Mouse (Mus musculus): ENCODE data around the gene Frrs1l. TPM values are rescaled to one million over a fixed set of nuclear protein-coding genes. Genes with fewer than 3 reads are reported as not detected.

Frrs1l gene
- total RNA-seq, 1 experiment from 2014 or later, result not detected

DNA sequence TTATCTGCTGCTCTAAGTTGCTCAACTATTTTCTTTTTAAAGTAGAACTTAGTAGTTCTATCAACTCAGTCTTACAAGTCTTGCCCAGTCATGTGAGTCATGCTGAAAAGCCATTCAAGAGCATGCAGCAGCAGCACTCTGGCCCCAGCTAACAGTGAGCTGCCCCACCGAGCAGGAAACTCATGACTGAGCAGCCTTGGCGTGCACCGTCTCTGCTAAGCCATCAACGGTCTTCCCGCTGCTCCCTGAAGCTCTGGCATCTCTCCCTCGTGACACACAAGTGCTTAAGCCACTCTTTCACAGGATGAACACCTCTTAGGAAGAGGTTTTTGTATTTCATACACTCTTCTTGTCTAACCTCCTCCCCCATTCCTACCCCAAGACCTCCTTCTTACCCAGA lies 53.1 kb downstream of the Frrs1l start:
- peak in 1 of 2 experiments; percentile 68; a peak in 2 of 4 replicates for ATAC-seq (replicated peaks in 1 of 2; ENCODE audit: insufficient read depth in 1 of 2, low FRiP score in 2 of 2, low TSS enrichment in 1 of 2, low read depth in 1 of 2, poor library complexity in 2 of 2, severe bottlenecking in 2 of 2)

DNA sequence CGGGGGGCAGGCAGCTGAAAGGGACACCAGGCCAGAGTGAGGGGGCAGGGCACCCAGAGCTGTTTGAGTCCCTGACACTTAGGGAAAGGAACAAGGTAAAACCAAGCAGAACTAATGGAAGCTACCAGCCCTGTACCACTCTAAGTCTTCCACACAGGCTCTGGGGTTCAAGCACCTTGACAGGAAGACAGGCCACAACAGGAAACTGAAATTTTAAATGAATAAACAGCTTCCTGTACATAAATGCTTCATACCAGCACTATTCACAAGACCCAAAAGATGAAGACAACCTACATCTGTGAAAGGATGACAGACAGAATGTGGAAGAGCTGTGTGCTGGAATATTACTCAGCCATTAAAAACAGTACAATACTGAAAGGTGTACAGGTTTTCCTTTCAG lies 54.9 kb downstream of the Frrs1l start:
- ATAC-seq (replicated peaks in 1 of 2; ENCODE audit: insufficient read depth in 1 of 2, low FRiP score in 2 of 2, low TSS enrichment in 1 of 2, low read depth in 1 of 2, poor library complexity in 2 of 2, severe bottlenecking in 2 of 2), result no peak

DNA sequence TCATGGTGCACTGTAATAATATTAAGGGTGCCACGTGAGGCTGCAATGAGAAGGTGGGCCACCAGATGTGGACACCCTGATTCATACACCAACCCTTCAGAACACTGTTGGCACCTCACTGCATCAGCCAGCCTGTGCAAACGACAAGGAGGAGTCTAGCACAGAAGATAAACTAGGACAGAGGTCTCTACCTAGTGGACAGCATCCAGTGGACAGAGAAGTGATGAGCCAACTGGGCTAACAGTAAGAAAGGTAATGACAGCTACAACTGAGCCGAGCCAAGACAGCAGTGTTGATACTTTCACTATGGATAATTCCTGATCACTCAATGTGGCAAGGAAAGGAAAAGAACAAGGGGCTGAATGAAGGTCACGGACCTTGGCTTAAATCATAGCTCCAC lies 57.0 kb downstream of the Frrs1l start:
- no peak for ATAC-seq (replicated peaks in 1 of 2; ENCODE audit: insufficient read depth in 1 of 2, low FRiP score in 2 of 2, low TSS enrichment in 1 of 2, low read depth in 1 of 2, poor library complexity in 2 of 2, severe bottlenecking in 2 of 2)

DNA sequence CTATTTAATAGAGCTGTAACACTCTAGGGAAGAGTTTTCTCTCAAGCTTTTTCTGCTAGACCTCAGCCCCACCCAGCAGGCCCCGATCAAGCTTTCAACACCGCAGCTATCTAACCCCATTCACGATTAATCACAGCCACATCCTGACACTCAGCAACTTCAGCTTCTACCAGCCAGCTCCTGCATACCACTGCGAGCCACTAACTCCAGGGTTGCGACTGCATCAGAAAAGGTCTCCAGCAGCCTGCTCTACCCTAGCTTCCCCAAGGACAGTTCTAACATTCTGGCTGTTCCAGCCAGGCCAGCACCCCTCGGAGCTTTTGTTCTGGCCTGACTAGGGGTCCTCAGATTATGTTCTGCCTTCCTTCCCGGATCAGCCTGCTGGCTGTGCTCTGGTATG lies 58.1 kb downstream of the Frrs1l start:
- no peak for ATAC-seq (replicated peaks in 1 of 2; ENCODE audit: insufficient read depth in 1 of 2, low FRiP score in 2 of 2, low TSS enrichment in 1 of 2, low read depth in 1 of 2, poor library complexity in 2 of 2, severe bottlenecking in 2 of 2)

DNA sequence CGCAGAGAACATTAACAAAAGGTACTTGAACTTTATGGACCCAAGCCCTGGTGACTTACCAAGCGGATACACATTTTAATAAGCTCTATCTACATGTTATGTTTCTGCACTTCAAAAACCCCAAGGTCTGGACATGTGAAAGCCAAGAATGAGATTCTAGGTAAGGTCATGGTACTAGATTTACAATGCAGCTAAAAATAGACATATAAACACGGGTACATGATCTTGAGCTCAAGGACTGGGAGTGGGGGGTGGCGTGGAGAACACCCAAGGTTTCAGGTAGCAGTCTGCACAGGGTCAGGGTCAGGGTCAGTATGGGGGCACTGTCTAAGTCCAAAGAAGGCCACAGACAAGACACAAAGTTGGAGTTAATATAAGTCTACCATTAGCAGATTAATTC lies 59.9 kb downstream of the Frrs1l start:
- ATAC-seq (replicated peaks in 1 of 2; ENCODE audit: insufficient read depth in 1 of 2, low FRiP score in 2 of 2, low TSS enrichment in 1 of 2, low read depth in 1 of 2, poor library complexity in 2 of 2, severe bottlenecking in 2 of 2), result no peak

DNA sequence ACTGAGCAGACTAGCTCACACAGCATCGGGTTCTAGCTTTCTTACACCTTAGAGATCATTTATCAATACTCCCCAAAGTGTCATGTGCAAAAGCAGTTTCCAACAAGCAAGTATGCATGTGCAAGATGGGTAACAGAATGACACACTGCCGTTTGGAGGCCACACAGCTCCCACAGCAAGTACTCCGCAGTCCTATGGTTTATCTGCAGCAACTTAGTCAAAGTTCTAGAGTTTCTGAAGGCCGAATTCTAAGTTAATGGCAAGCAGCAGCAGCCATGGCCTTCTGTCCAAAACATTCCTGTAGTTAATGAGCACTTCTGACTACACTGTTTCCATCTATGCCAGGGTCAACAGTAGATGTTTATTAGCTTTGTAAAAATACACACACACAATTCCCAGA lies 63.2 kb downstream of the Frrs1l start:
- ATAC-seq (replicated peaks in 1 of 2; ENCODE audit: insufficient read depth in 1 of 2, low FRiP score in 2 of 2, low TSS enrichment in 1 of 2, low read depth in 1 of 2, poor library complexity in 2 of 2, severe bottlenecking in 2 of 2), result no peak

DNA sequence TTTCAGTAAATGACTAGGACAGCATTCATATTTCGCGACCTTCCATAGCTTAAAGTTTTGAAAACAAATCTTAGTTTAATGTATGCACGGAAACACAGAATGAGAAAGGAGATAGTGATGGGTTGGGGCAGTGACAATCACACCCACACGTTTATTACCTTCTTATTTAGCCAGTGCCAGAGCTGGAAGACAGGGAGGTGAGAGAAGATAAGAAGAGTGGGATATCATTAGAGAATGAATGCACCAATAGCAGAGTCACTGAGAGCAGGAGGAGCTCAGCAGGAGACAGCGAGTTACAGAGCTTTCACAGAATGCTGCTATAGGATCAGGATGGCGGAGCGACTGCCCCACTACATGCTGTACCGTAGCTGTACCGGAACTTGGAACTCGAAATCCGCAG lies 68.0 kb downstream of the Frrs1l start:
- ATAC-seq (replicated peaks in 1 of 2; ENCODE audit: insufficient read depth in 1 of 2, low FRiP score in 2 of 2, low TSS enrichment in 1 of 2, low read depth in 1 of 2, poor library complexity in 2 of 2, severe bottlenecking in 2 of 2), result no peak

DNA sequence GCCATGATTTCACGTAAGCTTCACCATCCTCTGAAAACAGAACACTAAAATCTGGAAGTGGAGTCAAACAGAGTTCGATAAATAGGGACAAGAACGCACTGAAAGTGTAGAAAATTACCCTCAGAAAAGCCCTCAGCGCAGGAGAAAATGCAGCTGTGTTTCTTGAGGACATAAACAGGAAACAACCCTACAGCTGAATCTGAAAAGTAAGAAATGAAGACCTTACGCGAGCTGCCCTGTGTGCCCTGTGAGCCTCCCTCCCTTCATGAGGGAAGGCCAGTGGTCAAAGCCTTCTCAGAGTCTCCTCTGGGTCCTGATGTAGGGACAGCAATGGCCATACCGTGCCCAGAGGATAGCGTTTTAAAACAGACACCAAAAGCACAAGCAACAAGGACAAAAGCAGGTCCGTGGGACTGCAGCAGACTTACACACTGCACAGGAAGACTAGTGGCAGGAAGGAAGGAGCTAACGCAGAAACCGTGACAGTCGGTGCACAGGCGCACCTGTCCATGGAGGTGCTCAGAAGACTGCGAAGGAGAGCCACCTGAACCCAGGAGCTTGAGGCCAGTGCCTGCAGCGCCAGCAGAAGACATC lies 74.4 kb downstream of the Frrs1l start:
- no peak for ATAC-seq (replicated peaks in 1 of 2; ENCODE audit: insufficient read depth in 1 of 2, low FRiP score in 2 of 2, low TSS enrichment in 1 of 2, low read depth in 1 of 2, poor library complexity in 2 of 2, severe bottlenecking in 2 of 2)

DNA sequence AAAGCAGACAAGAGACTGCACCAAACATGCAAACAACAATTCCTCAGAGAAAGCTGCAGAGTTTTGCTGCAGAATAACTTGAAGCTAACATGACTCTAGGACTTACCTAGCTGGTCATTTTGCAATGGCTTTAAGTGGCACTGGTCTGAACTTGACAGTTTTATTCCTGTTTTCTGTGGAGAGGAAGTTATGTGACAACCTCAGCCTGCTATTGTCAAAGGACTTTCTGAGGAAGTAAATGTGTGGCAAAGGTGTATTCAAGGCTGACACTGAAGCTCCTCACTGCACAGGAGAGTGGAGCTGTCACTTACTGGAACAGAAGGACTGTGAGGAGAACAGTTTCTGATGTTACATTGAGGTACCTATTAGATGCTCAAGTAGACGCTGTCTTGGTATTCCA lies 75.4 kb downstream of the Frrs1l start:
- ATAC-seq (replicated peaks in 1 of 2; ENCODE audit: insufficient read depth in 1 of 2, low FRiP score in 2 of 2, low TSS enrichment in 1 of 2, low read depth in 1 of 2, poor library complexity in 2 of 2, severe bottlenecking in 2 of 2), result peak; percentile 12 to 42; a peak in 1 of 4 replicates

DNA sequence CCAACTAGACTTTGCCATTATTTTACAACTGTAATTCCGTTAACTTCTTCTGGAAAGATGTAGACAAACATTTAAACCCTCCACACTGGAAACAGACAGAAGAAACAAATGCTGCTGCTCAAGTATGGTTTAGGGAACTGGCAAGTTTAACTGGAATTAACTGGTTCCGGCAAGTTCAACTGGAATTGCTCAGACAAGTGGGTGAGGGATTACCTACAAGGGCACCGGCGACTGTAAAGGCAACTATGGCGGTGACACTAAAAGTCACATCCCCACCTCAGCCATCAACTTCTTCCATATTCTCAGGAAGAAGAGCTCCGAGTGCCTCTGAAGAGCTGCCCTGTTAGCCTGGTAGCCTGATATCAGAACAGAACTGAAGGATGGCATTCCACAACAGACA lies 75.9 kb downstream of the Frrs1l start:
- ATAC-seq (replicated peaks in 1 of 2; ENCODE audit: insufficient read depth in 1 of 2, low FRiP score in 2 of 2, low TSS enrichment in 1 of 2, low read depth in 1 of 2, poor library complexity in 2 of 2, severe bottlenecking in 2 of 2), result peak in 1 of 2 experiments; percentile 7; a peak in 1 of 4 replicates

DNA sequence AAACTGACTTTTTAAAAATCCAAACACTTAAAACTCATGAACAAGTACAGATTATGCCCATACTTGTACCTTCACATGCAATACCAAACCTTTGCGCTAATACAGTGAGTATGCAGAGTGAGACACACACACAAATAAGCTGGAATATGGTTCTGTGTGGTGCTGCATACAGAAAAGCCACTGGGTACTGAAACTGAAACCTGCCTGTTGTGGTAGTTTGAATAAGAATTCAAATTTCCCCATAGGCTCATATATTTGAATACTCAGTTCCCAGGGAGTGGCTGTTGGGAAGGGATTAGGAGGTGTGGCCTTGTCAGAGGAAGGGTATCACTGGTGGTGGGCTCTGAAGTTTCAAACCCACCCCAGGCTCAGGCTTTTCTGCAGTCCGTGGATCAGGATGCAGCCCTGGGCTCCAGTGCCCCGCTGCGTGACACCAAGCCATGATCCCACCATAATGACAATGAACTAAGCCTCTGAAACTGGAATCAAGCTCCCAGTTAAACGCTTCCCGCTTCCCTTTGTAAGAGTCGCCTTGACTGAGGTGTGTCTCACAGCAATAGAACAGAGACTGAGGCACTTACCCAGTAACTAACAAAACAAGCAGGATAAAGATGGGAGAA lies 77.7 kb downstream of the Frrs1l start:
- ATAC-seq (replicated peaks in 1 of 2; ENCODE audit: insufficient read depth in 1 of 2, low FRiP score in 2 of 2, low TSS enrichment in 1 of 2, low read depth in 1 of 2, poor library complexity in 2 of 2, severe bottlenecking in 2 of 2), result no peak

DNA sequence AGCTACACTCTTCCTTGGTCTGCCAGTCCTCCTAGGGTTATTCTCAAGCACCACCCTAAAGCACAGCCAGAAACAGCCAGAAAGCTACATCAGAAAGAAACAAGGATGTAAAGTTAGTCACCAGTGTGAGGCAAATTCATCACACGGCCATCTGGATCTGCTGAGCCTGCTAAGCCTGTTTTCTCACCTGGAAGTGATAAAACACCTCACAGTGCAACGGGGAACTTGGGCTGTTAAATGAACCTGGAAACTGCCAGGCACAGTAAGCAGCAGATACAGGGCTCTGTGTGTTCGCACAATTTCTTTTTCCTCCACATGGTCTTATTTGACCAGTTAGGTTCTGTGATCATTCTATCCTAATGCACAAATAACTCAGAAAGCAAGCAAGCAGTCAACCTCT lies 80.6 kb downstream of the Frrs1l start:
- no peak for ATAC-seq (replicated peaks in 1 of 2; ENCODE audit: insufficient read depth in 1 of 2, low FRiP score in 2 of 2, low TSS enrichment in 1 of 2, low read depth in 1 of 2, poor library complexity in 2 of 2, severe bottlenecking in 2 of 2)

DNA sequence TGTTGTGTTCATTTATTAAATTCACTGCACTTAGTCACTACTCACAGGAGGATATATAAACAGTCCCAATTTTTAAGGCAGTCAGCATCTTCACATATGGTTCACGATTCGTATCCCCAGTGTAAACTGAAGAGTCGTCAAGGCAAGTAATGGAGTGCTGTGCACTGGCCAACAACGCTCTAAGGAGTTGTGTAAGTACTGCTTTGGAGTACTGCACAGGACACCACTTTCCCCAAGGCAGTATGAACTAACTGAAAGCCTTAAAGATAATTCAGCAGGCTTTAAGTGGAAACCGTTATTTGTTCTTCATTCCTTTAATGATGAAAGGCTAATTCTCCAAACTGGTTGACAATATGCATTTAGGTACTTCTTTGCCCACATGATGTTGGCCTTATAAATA lies 82.5 kb downstream of the Frrs1l start:
- ATAC-seq (replicated peaks in 1 of 2; ENCODE audit: insufficient read depth in 1 of 2, low FRiP score in 2 of 2, low TSS enrichment in 1 of 2, low read depth in 1 of 2, poor library complexity in 2 of 2, severe bottlenecking in 2 of 2), result no peak

Other genes starting within 250 kb of the Frrs1l start
- gene Actl7b, start 248.9 kb downstream of the Frrs1l start, total RNA-seq (2017), result 0.38 and 1.6 TPM in 2 replicates
- not detected in 2 replicates for gene Actl7a, start 247.0 kb downstream of the Frrs1l start, total RNA-seq (2017)
- gene Elp1, start 188.1 kb downstream of the Frrs1l start, total RNA-seq (2017), result 55.1 and 56.6 TPM in 2 replicates
- 4.5 and 9.8 TPM in 2 replicates for gene Fam206a, start 188.0 kb downstream of the Frrs1l start, total RNA-seq (2017)
- 12.2 and 14.9 TPM in 2 replicates for gene Ctnnal1, start 125.2 kb downstream of the Frrs1l start, total RNA-seq (2017)
- 10.2 and 11.8 TPM in 2 replicates for gene Tmem245, start 43.0 kb downstream of the Frrs1l start, total RNA-seq (2017)
- 36.3 and 44.5 TPM in 2 replicates for gene Epb41l4b, start 153.0 kb upstream of the Frrs1l start, total RNA-seq (2017)